In genomic region chr5:129367266-129367665, GRCm38 (mm10) we compare ENCODE assay signal across 31 mouse cellular contexts.
"Had no signal": no experiment of that assay in that cellular context is flagged by ENCODE, and none has a peak within 500 bp of the region (broad histone marks: within the 10 kb centered on the region; RNA-seq: fewer than 3 reads in every experiment).

No protein-coding gene starts in this region.

- H3K9me3 ChIP-seq: limb, embryonic 10.5 days; limb, embryonic 12.5 days; limb, embryonic 13.5 days; limb, embryonic 15.5 days; liver, embryonic 12.5 days; liver, embryonic 13.5 days; liver, embryonic 15.5 days; lung, embryonic 15.5 days; midbrain, embryonic 10.5 days; midbrain, embryonic 12.5 days; midbrain, embryonic 15.5 days had no signal

- H3K4me3 ChIP-seq: limb, embryonic 10.5 days; limb, embryonic 12.5 days; limb, embryonic 13.5 days; limb, embryonic 15.5 days; liver, embryonic 12.5 days; liver, embryonic 13.5 days; liver, embryonic 15.5 days; lung, embryonic 15.5 days; megakaryocyte, embryonic 14.5 days; midbrain, embryonic 10.5 days; midbrain, embryonic 12.5 days; midbrain, embryonic 13.5 days; midbrain, embryonic 15.5 days; myocyte had no signal

- H3K27ac ChIP-seq: limb, embryonic 10.5 days; limb, embryonic 12.5 days; limb, embryonic 13.5 days; limb, embryonic 15.5 days; liver, embryonic 12.5 days; liver, embryonic 13.5 days; liver, embryonic 14.5 days; liver, embryonic 15.5 days; lung, embryonic 15.5 days; macrophage; midbrain, embryonic 10.5 days; midbrain, embryonic 12.5 days; midbrain, embryonic 13.5 days; midbrain, embryonic 15.5 days had no signal

- H3K4me1 ChIP-seq: limb, embryonic 10.5 days; limb, embryonic 12.5 days; limb, embryonic 13.5 days; limb, embryonic 15.5 days; liver, embryonic 12.5 days; liver, embryonic 13.5 days; liver, embryonic 15.5 days; lung, embryonic 15.5 days; megakaryocyte, embryonic 14.5 days; midbrain, embryonic 10.5 days; midbrain, embryonic 12.5 days had no signal

- H3K36me3 ChIP-seq: limb, embryonic 10.5 days; limb, embryonic 12.5 days; limb, embryonic 13.5 days; limb, embryonic 15.5 days; liver, embryonic 12.5 days; liver, embryonic 13.5 days; liver, embryonic 15.5 days; lung, embryonic 15.5 days; midbrain, embryonic 10.5 days; midbrain, embryonic 12.5 days; midbrain, embryonic 13.5 days; midbrain, embryonic 15.5 days had no signal

- DNase-seq: left cerebral cortex, postnatal 4 days; liver; liver, embryonic 13.5 days; liver, postnatal 0 days; lung, adult 18-20 months; lung, adult 2 months; lung, embryonic 14.5 days; lung, postnatal 10 days; lung, postnatal 14 days; lung, postnatal 36 days; lung, postnatal 4 days; midbrain, embryonic 14.5 days had no signal

- H3K4me2 ChIP-seq: limb, embryonic 12.5 days; limb, embryonic 13.5 days; limb, embryonic 15.5 days; liver, embryonic 11.5 days; liver, embryonic 12.5 days; liver, embryonic 13.5 days; liver, embryonic 15.5 days; lung, embryonic 14.5 days; lung, embryonic 15.5 days; midbrain, embryonic 11.5 days; midbrain, embryonic 12.5 days; midbrain, embryonic 13.5 days; midbrain, embryonic 15.5 days had no signal

- ATAC-seq: liver, embryonic 12.5 days; liver, postnatal 0 days; lung, postnatal 0 days; midbrain, embryonic 13.5 days; midbrain, embryonic 15.5 days; midbrain, embryonic 16.5 days had no signal

- H3K27me3 ChIP-seq: limb, embryonic 12.5 days; limb, embryonic 15.5 days; liver, embryonic 12.5 days; liver, embryonic 13.5 days; liver, embryonic 15.5 days; lung, embryonic 15.5 days; megakaryocyte, embryonic 14.5 days; midbrain, embryonic 12.5 days; midbrain, embryonic 13.5 days; midbrain, embryonic 15.5 days had no signal

- H3K9ac ChIP-seq: limb, embryonic 12.5 days; limb, embryonic 13.5 days; limb, embryonic 15.5 days; liver, embryonic 12.5 days; liver, embryonic 13.5 days; liver, embryonic 14.5 days; liver, embryonic 15.5 days; liver, postnatal 0 days; lung, embryonic 14.5 days; lung, embryonic 15.5 days; midbrain, embryonic 12.5 days; midbrain, embryonic 13.5 days; midbrain, embryonic 15.5 days had no signal
